Mouse (Mus musculus) ES-E14 (cell line): ENCODE results near the gene Trabd. TPM values are rescaled to one million over a fixed set of nuclear protein-coding genes. Genes with fewer than 3 reads are reported as not detected.

Experiments used
- DNase-seq: peaks from one replicate; pipeline ENCODE4 v3.0.0-alpha.2; 2013; ENCODE audit warnings: low read depth, low spot score
- H3K27ac ChIP-seq: 2 replicates; pipeline ENCODE4 v1.5.1; 2012; ENCODE audit warnings: low read depth, mild to moderate bottlenecking, low read length, moderate library complexity, mixed read lengths; ENCODE audit not compliant: poor library complexity, insufficient read depth, severe bottlenecking
- H3K36me3 ChIP-seq: 2 replicates; pipeline ENCODE4 v1.6.1; 2012; ENCODE audit warnings: mild to moderate bottlenecking, low read length, moderate library complexity, mixed read lengths; ENCODE audit not compliant: control insufficient read depth, poor library complexity, insufficient read depth, severe bottlenecking
- H3K4me1 ChIP-seq, 2 experiments: fragments of 150-350 bp in 1 of 2; sonication (generic) in 1 of 2; 2 replicates each; pipeline ENCODE4 v1.6.1; 2012; ENCODE audit warnings: low read length in 2 of 2, mild to moderate bottlenecking in 1 of 2, mixed read lengths in 1 of 2; ENCODE audit not compliant: control insufficient read depth in 2 of 2, insufficient read depth in 2 of 2, poor library complexity in 1 of 2
- H3K4me3 ChIP-seq, 2 experiments: fragments of 150-350 bp in 1 of 2; sonication (generic) in 1 of 2; 2 replicates each; pipeline ENCODE4 v1.5.1; 2012; ENCODE audit warnings: low read length in 2 of 2, low read depth in 1 of 2, mild to moderate bottlenecking in 1 of 2, mixed read lengths in 1 of 2; ENCODE audit not compliant: insufficient read depth in 1 of 2, poor library complexity in 1 of 2, severe bottlenecking in 1 of 2
- H3K9ac ChIP-seq: 2 replicates; pipeline ENCODE4 v1.6.1; 2012; ENCODE audit warnings: low read depth, mild to moderate bottlenecking, low read length, mixed read lengths; ENCODE audit not compliant: poor library complexity, insufficient read depth, severe bottlenecking
- H3K9me3 ChIP-seq: fragments of 150-350 bp; sonication (generic); 2 replicates; pipeline ENCODE4 v1.6.1; 2012; ENCODE audit warnings: low read depth, mild to moderate bottlenecking, low read length; ENCODE audit not compliant: control insufficient read depth, insufficient read depth
- CHD2 ChIP-seq: IDR thresholded peaks from 2 replicates; pipeline ENCODE4 v1.6.1; 2014; ENCODE audit warnings: mild to moderate bottlenecking, low read depth, low read length, inconsistent platforms
- HCFC1 ChIP-seq: IDR thresholded peaks from 2 replicates; pipeline ENCODE4 v1.6.1; 2012; ENCODE audit warnings: low read length, inconsistent platforms, borderline replicate concordance; ENCODE audit not compliant: insufficient read depth
- MAFK ChIP-seq: IDR thresholded peaks from 2 replicates; pipeline ENCODE4 v1.6.1; 2014; ENCODE audit warnings: mild to moderate bottlenecking, low read depth, low read length, inconsistent platforms; ENCODE audit not compliant: insufficient read depth
- ZC3H11A ChIP-seq: IDR thresholded peaks from 2 replicates; pipeline ENCODE4 v1.6.1; 2012; ENCODE audit warnings: low read depth, mild to moderate bottlenecking, inconsistent platforms, low read length, borderline replicate concordance
- ZNF384 ChIP-seq: IDR thresholded peaks from 2 replicates; pipeline ENCODE4 v1.6.1; 2012; ENCODE audit warnings: low read depth, low read length, inconsistent platforms
- in situ Hi-C, 2 experiments: fragments of 600-800 bp; cut with MboI; formaldehyde crosslinking; loops; one replicate each; pipeline ENCODE4 v1.15.1; 2025; ENCODE audit warnings: low sequenced_read_pairs in 2 of 2, inconsistent platforms in 1 of 2; ENCODE audit not compliant: unreplicated experiment in 2 of 2
- total RNA-seq: library from RNA; depleted of rRNA; stranded (reverse); fragments of 300-350 nt; gene quantifications from 2 replicates; pipeline ENCODE4 v1.2.3, GENCODE M21; 2012

Gene Trabd
- total RNA-seq, 1 experiment, result 29.9 TPM

DNA sequence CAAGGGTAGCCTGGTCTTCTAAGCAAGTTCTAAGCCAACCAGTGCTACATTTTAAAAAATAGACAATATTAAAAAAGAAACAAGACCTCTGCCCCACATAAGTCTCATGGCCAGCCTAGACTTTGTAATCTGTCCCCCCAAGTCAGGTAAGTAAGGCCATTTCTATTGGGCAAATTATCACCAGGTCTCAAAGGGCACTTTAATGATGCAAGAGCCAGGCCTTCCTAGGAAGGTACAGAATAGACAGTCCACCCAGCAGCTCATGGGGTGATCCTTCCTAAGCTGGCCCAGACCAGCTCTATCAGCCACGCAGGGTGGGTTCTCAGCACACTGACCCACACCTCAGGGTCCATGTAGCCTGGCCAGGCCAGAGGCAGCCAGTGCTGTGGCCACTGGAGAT lies 9.0 kb downstream of the Trabd start:
- in situ Hi-C loops, result no loop called here
- Histone ChIP-seq H3K9me3 (no peaks in the 10 kb centered on the region), H3K4me3 (no peak overlapping the region), H3K27ac (no peak overlapping the region), H3K36me3 (peaks cover 27% of the 10 kb centered on the region; the same call in 1 of the 2 replicates), H3K9ac (no peak overlapping the region), H3K4me1 (peaks cover 2% of the 10 kb centered on the region in 2 experiments; a peak in 1 of 4 replicates)
- TF ChIP-seq CHD2, result no peak
- no peak for TF ChIP-seq ZC3H11A
- TF ChIP-seq HCFC1, result no peak
- no peak for TF ChIP-seq MAFK
- no peak for TF ChIP-seq ZNF384
- DNase-seq, result no peak

DNA sequence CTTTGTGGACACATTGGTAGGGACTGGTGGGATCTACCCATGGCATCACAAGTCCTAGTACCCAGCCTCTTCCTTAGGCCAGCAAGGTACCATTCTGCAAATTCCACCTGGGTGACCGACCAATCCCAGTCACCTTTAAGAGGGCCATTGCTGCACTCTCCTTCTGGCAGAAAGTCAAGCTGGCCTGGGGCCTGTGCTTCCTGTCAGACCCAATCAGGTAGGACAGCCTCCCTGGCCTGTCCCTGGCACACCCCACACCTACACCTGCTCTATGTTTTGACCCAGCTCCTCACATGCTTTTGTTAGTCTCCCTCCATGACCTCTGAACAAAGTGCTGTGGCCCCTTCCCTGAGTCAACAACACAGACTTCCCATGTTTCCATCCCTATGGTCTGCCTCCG lies 9.9 kb downstream of the Trabd start:
- DNase-seq, result no peak
- Histone ChIP-seq H3K9me3 (no peaks in the 10 kb centered on the region), H3K4me3 (no peak overlapping the region), H3K4me1 (peaks cover 2% of the 10 kb centered on the region in 2 experiments; a peak in 1 of 4 replicates), H3K27ac (no peak overlapping the region), H3K9ac (no peak overlapping the region), H3K36me3 (peaks cover 27% of the 10 kb centered on the region; the same call in 1 of the 2 replicates)
- TF ChIP-seq HCFC1 (no peak), ZC3H11A (no peak), ZNF384 (no peak), CHD2 (no peak), MAFK (no peak)
- in situ Hi-C loops, result no loop called here

DNA sequence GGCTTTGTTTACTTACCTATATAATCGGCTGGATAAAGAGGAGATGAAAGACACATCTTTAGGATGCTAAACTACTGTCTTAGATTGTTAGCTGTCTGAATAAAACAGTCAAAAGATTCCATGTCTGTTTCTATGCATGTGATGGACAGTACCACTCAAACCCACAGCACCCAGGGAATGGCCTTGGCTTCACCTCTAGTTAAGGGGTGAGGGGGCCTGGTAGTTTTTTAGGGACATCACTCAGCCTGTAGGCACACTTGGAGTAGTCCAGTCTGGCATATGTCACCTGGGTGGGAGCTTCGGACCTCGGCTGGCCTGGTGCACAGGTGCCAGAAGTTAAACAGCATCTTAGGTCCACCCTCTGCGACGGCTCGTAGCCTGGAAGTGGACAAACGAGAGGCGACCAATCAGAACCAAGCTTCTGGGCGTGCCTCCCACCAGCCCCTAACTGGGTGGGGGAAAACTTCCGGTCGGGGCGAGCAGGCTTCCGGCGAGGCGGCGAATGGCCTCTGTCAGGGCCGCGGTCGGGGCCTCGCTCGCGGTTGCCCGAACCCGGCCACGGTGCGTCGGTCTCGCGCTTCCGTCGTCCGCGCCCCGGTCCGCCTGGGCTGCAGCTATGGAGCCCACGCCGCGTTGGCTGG lies 13.8 kb downstream of the Trabd start, which contains the start of gene Selenoo:
TSS of gene Selenoo (plus strand) at position 478 of the 641 bp plus-strand sequence.
- H3K4me1 ChIP-seq, result peaks cover 2 to 3% of the 10 kb centered on the region in 2 experiments; a peak in 1 of 4 replicates
- H3K9me3 ChIP-seq, result no peaks in the 10 kb centered on the region
- H3K4me3 ChIP-seq, result peak within 1 kb of the TSS; percentile 74 to 78
- H3K9ac ChIP-seq, result peak within 1 kb of the TSS; percentile 82
- peak; percentile 47 for DNase-seq
- TF ChIP-seq HCFC1 (no peak), MAFK (no peak), ZNF384 (no peak), CHD2 (no peak), ZC3H11A (no peak)
- in situ Hi-C loops, result no loop called here
- peaks cover 15% of the 10 kb centered on the region; the same call in 1 of the 2 replicates for H3K36me3 ChIP-seq
- no peak within 1 kb of the TSS for H3K27ac ChIP-seq

GRCm38 (mm10) chr15:89089248-89090051 lies 14.5 kb downstream of the Trabd start:
- no peaks in the 10 kb centered on the region for H3K9me3 ChIP-seq
- in situ Hi-C loops, result no loop called here
- no peak overlapping the region for H3K27ac ChIP-seq
- no peak for DNase-seq
- H3K4me1 ChIP-seq, result peaks cover 2 to 3% of the 10 kb centered on the region in 2 experiments; a peak in 1 of 4 replicates
- H3K9ac ChIP-seq, result peak overlapping the region; percentile 82
- H3K36me3 ChIP-seq, result peaks cover 12% of the 10 kb centered on the region; the same call in 1 of the 2 replicates
- TF ChIP-seq HCFC1, result no peak
- TF ChIP-seq ZNF384, result no peak
- TF ChIP-seq MAFK, result no peak
- TF ChIP-seq CHD2, result no peak
- TF ChIP-seq ZC3H11A, result no peak
- peak overlapping the region; percentile 74 to 78 for H3K4me3 ChIP-seq
